Mouse (Mus musculus): ENCODE results near the gene Mbd3l1.

Gene Mbd3l1

GRCm38 (mm10) chr9:18478168-18478567, at the start of gene Mbd3l1, which contains the start of gene Zfp558:
TSS of gene Mbd3l1 (plus strand) at chr9:18478359.
TSS of gene Zfp558 (minus strand) at chr9:18478268.
- no peak for DNase-seq

GRCm38 (mm10) chr9:18430354-18430753, 47.8 kb upstream of the Mbd3l1 start, which contains the start of gene Mbd3l2:
TSS of gene Mbd3l2 (plus strand) at chr9:18430654.
- DNase-seq: no peak

GRCm38 (mm10) chr9:18431687-18432086, 46.5 kb upstream of the Mbd3l1 start:
- DNase-seq: peak; percentile 1

- DNase-seq: no peak
Observed at GRCm38 (mm10) chr9:18456520-18456919, 21.6 kb upstream of the Mbd3l1 start.

- no peak for DNase-seq
Observed at GRCm38 (mm10) chr9:18467350-18467749, 10.8 kb upstream of the Mbd3l1 start.

GRCm38 (mm10) chr9:18468005-18468404, 10.2 kb upstream of the Mbd3l1 start:
- DNase-seq: no peak

- peak; percentile 72 for DNase-seq
Observed at GRCm38 (mm10) chr9:18473324-18474128, 4.6 kb upstream of the Mbd3l1 start.

- no peak for DNase-seq
Observed at GRCm38 (mm10) chr9:18508098-18508497, 29.9 kb downstream of the Mbd3l1 start.

Measured in lung, postnatal 14 days (tissue).